Mouse (Mus musculus) small intestine, adult 2 months (tissue): ENCODE measurements around the gene Cxcr1. TPM values are rescaled to one million over a fixed set of nuclear protein-coding genes. Genes with fewer than 3 reads are reported as not detected.
A peak's percentile ranks its signal among the peaks of the same experiment; 100 is the strongest.

Source experiments
- H3K27ac ChIP-seq: fragments of 200-500 bp; 2 replicates; pipeline ENCODE4 v1.5.1; 2012; ENCODE audit warnings: low read depth, low read length, control low read depth, inconsistent platforms; ENCODE audit not compliant: insufficient read depth
- H3K27me3 ChIP-seq: fragments of 200-500 bp; 2 replicates; pipeline ENCODE4 v1.6.1; 2012; ENCODE audit warnings: mild to moderate bottlenecking, moderate library complexity, low read length, inconsistent platforms; ENCODE audit not compliant: control insufficient read depth, insufficient read depth
- H3K36me3 ChIP-seq: fragments of 200-500 bp; 2 replicates; pipeline ENCODE4 v1.6.1; 2012; ENCODE audit warnings: mild to moderate bottlenecking, low read length, control low read depth, inconsistent platforms; ENCODE audit not compliant: control insufficient read depth, insufficient read depth
- H3K4me1 ChIP-seq: fragments of 200-500 bp; 2 replicates; pipeline ENCODE4 v1.6.1; 2012; ENCODE audit warnings: low read length, inconsistent platforms, mixed read lengths; ENCODE audit not compliant: control insufficient read depth, insufficient read depth, insufficient read length
- H3K4me3 ChIP-seq: fragments of 200-500 bp; 2 replicates; pipeline ENCODE4 v1.5.1; 2012; ENCODE audit warnings: low read depth, mild to moderate bottlenecking, control low read depth, inconsistent platforms, low read length, moderate library complexity
- CTCF ChIP-seq: fragments of 200-500 bp; IDR thresholded peaks from 2 replicates; pipeline ENCODE4 v1.5.1; 2012; ENCODE audit warnings: low read depth, mild to moderate bottlenecking, control low read depth, inconsistent platforms, low read length, moderate library complexity, mixed read lengths; ENCODE audit not compliant: insufficient replicate concordance, insufficient read length; ENCODE audit errors: extremely low read depth
- POLR2A ChIP-seq: fragments of 200-500 bp; IDR thresholded peaks from 2 replicates; pipeline ENCODE4 v1.6.1; 2012; ENCODE audit warnings: low read depth, mild to moderate bottlenecking, control low read depth, inconsistent platforms, low read length, moderate library complexity
- WGBS: fragments of 180-500 bp; shearing (Covaris S2); methylation state at CpG from one replicate; pipeline ENCODE4 v1.1.7; 2018; 5-methylcytosine and 5-hydroxymethylcytosine counted together
- polyA plus RNA-seq: library from polyadenylated mRNA; depleted of rRNA; stranded (reverse); fragments of >200 nt; gene quantifications from 2 replicates; pipeline ENCODE4 v1.2.3, GENCODE M21; 2012

Gene Cxcr1
- polyA plus RNA-seq, 1 experiment: not detected

DNA sequence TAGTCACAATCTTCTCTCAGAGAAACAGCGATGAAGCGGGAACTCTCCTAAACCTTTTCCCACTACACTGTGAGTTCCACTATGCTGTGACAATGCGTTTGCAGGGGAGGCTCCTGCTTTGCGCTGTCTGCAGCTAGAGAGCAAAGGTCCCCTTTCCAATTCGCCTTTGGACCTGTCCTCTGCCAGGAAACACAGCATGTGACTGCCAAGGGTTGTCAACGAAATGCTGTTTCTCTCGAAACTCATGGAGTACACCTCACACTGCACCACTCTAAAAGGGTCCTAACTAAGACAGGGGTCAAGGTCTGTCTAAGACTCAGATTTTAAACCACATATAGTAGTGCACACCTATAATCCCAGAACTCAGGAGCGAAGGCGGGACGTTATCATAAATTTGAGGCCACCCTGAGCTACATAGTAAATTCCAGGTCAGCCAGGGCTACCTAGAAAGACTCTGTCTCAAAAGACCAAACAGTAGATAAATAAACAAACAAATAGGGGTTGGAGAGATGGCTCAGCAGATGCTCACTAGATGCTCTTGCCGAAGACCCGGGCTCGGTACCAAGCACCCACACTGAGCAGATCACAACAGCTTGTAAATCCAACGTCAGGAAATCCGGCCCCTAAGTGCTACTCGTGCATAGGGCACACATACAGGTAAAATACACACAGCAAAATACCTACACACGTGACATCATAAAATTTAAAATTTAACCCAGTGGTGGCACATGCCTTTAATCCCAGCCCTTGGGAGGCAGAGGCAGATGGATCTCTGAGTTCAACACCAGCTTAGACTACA lies 2.4 kb upstream of the Cxcr1 start:
- H3K27me3 ChIP-seq: no peaks in the 10 kb centered on the region
- peak overlapping the region; percentile 77 for H3K27ac ChIP-seq
- 34% methylated on average over 17 of the region's 17 CpGs for WGBS
- H3K4me1 ChIP-seq: peaks cover 22% of the 10 kb centered on the region
- no peak for TF ChIP-seq POLR2A
- TF ChIP-seq CTCF: no peak
- peak overlapping the region; percentile 5; the same call in 1 of the 2 replicates for H3K4me3 ChIP-seq
- H3K36me3 ChIP-seq: no peaks in the 10 kb centered on the region

DNA sequence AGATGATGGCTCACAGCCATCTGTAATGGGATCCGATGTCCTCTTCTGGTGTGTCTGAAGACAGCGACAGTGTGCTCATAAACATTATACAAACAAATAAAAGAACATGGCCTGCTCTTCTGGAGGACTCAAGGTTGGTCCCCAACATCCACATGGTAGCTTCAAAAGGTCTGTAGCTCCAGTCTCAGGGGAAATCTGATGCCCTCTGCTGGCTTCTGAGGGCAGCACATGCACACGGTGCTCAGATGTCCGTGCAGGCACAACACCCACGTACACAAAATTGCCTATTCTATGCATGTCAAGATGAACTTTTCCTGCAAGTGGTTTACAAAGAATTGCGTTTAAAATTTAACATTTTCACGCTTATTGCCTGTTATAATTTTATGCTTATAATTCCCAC lies 1.5 kb upstream of the Cxcr1 start:
- Histone ChIP-seq H3K27ac (no peak overlapping the region), H3K4me3 (no peak overlapping the region), H3K4me1 (peaks cover 22% of the 10 kb centered on the region), H3K27me3 (no peaks in the 10 kb centered on the region), H3K36me3 (no peaks in the 10 kb centered on the region)
- no peak for TF ChIP-seq POLR2A
- TF ChIP-seq CTCF: peak; percentile 76; the same call in 1 of the 2 replicates
- WGBS: 28% methylated on average over 7 of the region's 7 CpGs

DNA sequence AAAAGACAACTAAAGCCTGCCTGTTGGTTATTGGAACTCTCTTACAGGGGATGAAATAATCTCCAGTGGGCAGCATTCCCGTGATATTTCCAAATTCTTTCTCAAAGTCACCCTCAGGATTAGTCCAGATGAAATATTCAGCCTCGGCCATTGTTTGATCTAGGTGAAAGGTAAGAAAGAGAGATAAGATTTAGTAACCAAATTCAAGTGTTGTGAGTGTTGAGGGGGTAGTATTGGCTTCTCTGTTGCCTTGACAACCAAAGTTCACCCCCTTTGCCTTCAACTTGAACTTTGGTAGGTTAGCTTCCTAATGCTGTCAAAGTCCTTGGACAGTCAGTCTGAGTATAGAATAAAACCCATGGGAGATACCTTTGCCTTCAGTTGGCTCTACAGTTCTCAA lies 1.7 kb downstream of the Cxcr1 start:
- 45% methylated on average over 2 of the region's 2 CpGs for WGBS
- peaks cover 6% of the 10 kb centered on the region; the same call in 1 of the 2 replicates for H3K4me1 ChIP-seq
- H3K27ac ChIP-seq: no peak overlapping the region
- H3K27me3 ChIP-seq: no peaks in the 10 kb centered on the region
- H3K4me3 ChIP-seq: no peak overlapping the region
- no peak for TF ChIP-seq POLR2A
- no peak for TF ChIP-seq CTCF
- H3K36me3 ChIP-seq: no peaks in the 10 kb centered on the region

DNA sequence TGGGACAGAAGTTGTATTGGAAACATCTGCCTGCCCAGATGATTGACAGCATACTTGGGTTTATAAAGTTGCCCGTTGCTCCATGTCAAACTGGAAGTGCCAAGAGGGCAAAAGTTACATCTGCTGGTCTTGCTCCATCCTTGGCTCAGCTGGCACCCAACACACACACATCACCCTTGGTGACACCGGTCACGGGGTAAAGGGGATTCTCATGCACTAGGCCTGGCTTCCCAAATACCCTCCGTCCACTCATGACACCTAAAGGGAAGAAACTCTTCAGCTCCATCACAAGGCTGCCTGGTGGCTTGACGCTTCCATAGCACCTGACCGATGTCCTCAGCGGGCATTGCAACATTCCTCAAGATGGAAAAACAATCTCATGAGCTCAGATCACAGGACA lies 4.0 kb downstream of the Cxcr1 start:
- no peaks in the 10 kb centered on the region for H3K27me3 ChIP-seq
- TF ChIP-seq CTCF (no peak), POLR2A (no peak)
- no peak overlapping the region for H3K27ac ChIP-seq
- H3K4me3 ChIP-seq: no peak overlapping the region
- no peaks in the 10 kb centered on the region for H3K4me1 ChIP-seq
- no peaks in the 10 kb centered on the region for H3K36me3 ChIP-seq
- WGBS: 84% methylated on average over 7 of the region's 7 CpGs

DNA sequence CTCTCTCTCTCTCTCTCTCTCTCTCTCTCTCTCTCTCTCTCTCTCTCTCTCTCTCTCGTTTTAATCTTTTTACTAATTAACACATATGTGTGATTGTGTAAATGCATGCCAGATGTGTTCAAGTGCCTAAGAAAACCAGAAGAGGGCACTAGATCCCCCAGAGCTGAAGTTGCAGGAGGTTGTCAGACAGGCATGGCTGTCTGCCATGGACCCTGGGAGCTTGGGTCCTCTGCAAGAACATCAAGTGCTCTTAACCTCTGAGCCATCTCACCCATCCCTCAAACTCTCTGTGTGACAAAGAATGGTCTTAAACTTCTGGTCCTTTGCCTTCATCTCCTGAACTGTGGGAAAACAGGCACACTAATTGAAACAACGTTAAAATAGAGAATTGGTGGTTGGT lies 11.4 kb downstream of the Cxcr1 start:
- H3K27me3 ChIP-seq: no peaks in the 10 kb centered on the region
- H3K4me3 ChIP-seq: no peak overlapping the region
- TF ChIP-seq POLR2A (no peak), CTCF (no peak)
- no peak overlapping the region for H3K27ac ChIP-seq
- H3K36me3 ChIP-seq: no peaks in the 10 kb centered on the region
- 57% methylated on average over 2 of the region's 2 CpGs for WGBS
- no peaks in the 10 kb centered on the region for H3K4me1 ChIP-seq

DNA sequence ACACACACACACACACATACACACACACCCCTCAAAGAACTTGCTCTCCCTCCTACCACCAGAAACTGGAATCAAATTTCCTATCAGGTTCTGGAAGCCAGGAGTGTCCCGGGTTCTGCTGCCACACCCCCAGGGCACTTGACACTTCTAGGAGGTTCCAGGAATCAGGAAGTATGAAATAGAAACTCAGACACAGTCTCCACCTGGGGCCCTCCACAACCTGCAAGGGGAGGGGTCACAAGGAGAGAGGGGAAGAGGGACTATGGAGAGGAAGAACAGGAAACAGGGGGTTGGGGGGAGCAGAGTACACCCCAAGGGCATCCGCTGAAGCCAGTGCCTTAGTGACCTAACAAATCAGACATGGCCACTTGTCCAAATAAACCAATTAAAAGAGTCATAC lies 13.0 kb downstream of the Cxcr1 start:
- Histone ChIP-seq H3K27me3 (no peaks in the 10 kb centered on the region), H3K4me1 (no peaks in the 10 kb centered on the region), H3K36me3 (no peaks in the 10 kb centered on the region), H3K27ac (no peak overlapping the region), H3K4me3 (no peak overlapping the region)
- 41% methylated on average over 2 of the region's 2 CpGs for WGBS
- TF ChIP-seq CTCF: no peak
- TF ChIP-seq POLR2A: no peak

DNA sequence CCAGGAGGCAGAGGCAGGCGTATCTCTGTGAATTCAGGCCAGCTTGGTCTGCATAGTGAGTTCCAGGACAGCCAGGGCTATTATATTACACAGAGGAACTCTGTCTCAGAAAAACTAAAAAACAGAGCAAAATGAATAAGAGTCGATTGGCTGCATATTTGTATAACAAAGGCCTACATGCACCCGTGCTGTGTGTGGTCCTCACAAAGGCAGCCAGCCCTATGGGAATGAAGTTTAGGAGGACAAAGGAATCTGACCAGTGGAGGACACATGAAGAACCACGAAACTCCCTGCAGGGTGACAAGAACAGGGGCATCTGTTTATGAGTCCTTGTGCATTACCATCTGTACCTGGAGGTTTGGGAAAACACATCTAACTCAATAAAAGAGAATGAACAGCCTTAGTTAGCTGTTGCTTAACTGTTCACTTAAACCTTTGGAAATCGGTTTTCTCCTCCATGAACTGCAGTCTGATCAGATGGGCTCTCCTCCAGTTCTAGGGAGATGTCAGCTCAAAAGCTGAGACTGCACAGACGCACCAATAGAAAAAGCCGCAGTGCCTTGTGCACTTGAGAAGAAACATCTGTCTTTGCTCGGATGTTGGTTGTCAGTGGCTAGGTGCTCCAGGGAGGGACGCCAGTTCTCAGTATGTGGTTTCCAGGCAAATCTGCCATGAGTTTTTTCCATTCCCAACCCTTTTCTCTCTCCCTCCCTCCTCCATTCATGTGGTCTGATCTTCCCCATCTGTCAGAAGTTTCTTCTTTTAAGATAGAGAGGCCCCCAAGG lies 14.6 kb downstream of the Cxcr1 start:
- WGBS: 71% methylated on average over 9 of the region's 9 CpGs
- no peaks in the 10 kb centered on the region for H3K36me3 ChIP-seq
- H3K27me3 ChIP-seq: no peaks in the 10 kb centered on the region
- no peak overlapping the region for H3K4me3 ChIP-seq
- no peak overlapping the region for H3K27ac ChIP-seq
- TF ChIP-seq CTCF: no peak
- TF ChIP-seq POLR2A: no peak
- no peaks in the 10 kb centered on the region for H3K4me1 ChIP-seq
